Mouse (Mus musculus) liver, embryonic 14.5 days (tissue): ENCODE data around the gene Hist1h2bb.

Experiments used
- CTCF ChIP-seq: IDR thresholded peaks from 2 replicates; pipeline ENCODE4 v1.5.1; 2016; ENCODE audit warnings: antibody characterized with exemption, low read depth, control low read depth
- EP300 ChIP-seq: IDR thresholded peaks from 2 replicates; pipeline ENCODE4 v1.6.1; 2016; ENCODE audit warnings: antibody characterized with exemption, low read depth

- TF ChIP-seq EP300 (no peak), CTCF (no peak)
Observed at GRCm38 (mm10) chr13:23779025-23779424, 32.5 kb downstream of the Hist1h2bb start.
